Mouse (Mus musculus): Measurements from ENCODE around the gene 1700014D04Rik. TPM values are rescaled to one million over a fixed set of nuclear protein-coding genes. Genes with fewer than 3 reads are reported as not detected.

The 1700014D04Rik gene
- polyA plus RNA-seq, 1 experiment from 2014 or later = 0.04 TPM

- H3K27me3 ChIP-seq (ENCODE audit: low read depth, poor library complexity, severe bottlenecking) = peaks cover 47% of the 10 kb centered on the region
- no peak overlapping the region for H3K4me3 ChIP-seq
- H3K27ac ChIP-seq (replicated peaks) = no peak overlapping the region
- H3K36me3 ChIP-seq = no peaks in the 10 kb centered on the region
- peaks cover 6% of the 10 kb centered on the region; the same call in 1 of the 2 replicates for H3K4me1 ChIP-seq
- WGBS = 93% methylated on average over 8 of the region's 8 CpGs
- DNase-seq (ENCODE audit: low spot score) = no peak
- peaks cover 9% of the 10 kb centered on the region; the same call in 1 of the 2 replicates for H3K9me3 ChIP-seq (replicated peaks)
These were observed 47.4 kb downstream of the 1700014D04Rik start for GRCm38 (mm10) chr13:59699131-59699530.

- no peaks in the 10 kb centered on the region for H3K36me3 ChIP-seq
- DNase-seq (ENCODE audit: low spot score) = no peak
- H3K9me3 ChIP-seq (replicated peaks) = peaks cover 14% of the 10 kb centered on the region
- peaks cover 16% of the 10 kb centered on the region for H3K4me1 ChIP-seq
- H3K27me3 ChIP-seq (ENCODE audit: low read depth, poor library complexity, severe bottlenecking) = peaks cover 49% of the 10 kb centered on the region
- H3K27ac ChIP-seq (replicated peaks) = no peak overlapping the region
- 91% methylated on average over 7 of the region's 7 CpGs for WGBS
- H3K4me3 ChIP-seq = no peak overlapping the region
These were observed 50.8 kb downstream of the 1700014D04Rik start for GRCm38 (mm10) chr13:59695781-59696180.

DNA sequence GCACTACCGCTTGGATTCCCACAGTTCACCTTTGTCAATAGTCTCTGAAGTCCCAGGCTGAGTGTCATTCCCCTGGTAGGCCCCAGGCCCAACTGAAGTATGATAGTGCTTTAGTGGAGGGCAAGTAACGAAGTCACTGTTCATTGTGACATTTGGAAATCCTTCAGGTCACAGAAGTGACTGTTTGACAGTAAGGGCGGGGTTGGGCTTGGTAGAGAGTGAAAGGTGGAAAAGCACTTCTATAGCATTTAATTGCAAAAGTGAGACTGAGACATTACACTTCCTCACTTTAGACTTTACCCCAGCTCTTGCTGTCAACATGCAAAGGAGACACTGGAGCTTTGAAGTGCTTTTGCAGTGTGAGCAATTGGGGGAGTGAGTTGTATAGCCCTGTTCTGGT lies 52.5 kb downstream of the 1700014D04Rik start, which contains the start of gene 4921517D22Rik:
Gene 4921517D22Rik, minus strand, starts transcription at position 101 of the 400 bp plus-strand sequence.
- Histone ChIP-seq H3K4me3 (no peak within 1 kb of the TSS), H3K4me1 (peaks cover 16% of the 10 kb centered on the region), H3K9me3 (replicated peaks) (peaks cover 19% of the 10 kb centered on the region), H3K27me3 (ENCODE audit: low read depth, poor library complexity, severe bottlenecking) (peaks cover 66% of the 10 kb centered on the region), H3K36me3 (no peaks in the 10 kb centered on the region), H3K27ac (replicated peaks) (no peak within 1 kb of the TSS)
- WGBS = 92% methylated on average over 3 of the region's 3 CpGs
- DNase-seq (ENCODE audit: low spot score) = no peak

DNA sequence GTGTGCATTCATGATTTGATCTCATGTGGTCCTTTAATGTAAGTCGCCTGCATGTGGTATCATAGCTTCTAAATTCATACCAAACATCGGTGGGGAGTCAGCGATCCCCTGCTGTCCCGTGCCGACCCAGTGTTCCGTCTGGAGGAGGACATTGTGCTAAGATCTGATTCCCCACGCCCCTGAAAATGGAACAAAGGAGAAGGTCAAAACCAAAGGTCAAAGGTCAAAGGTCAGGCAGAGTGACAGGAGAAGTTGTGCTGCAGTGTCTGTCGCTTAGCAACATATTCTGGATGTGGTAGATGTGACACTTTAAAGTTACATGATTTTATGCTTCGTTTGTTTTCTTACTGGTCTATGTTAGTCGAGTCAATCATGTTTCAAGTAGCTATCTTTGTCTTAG lies 55.1 kb downstream of the 1700014D04Rik start:
- peak; percentile 81 for DNase-seq (ENCODE audit: low spot score)
- peaks cover 19% of the 10 kb centered on the region for H3K9me3 ChIP-seq (replicated peaks)
- no peak overlapping the region; the same call in 1 of the 2 replicates for H3K27ac ChIP-seq (replicated peaks)
- WGBS = 21% methylated on average over 10 of the region's 10 CpGs
- H3K4me1 ChIP-seq = peaks cover 16% of the 10 kb centered on the region
- no peaks in the 10 kb centered on the region for H3K36me3 ChIP-seq
- no peak overlapping the region for H3K4me3 ChIP-seq
- peaks cover 82% of the 10 kb centered on the region for H3K27me3 ChIP-seq (ENCODE audit: low read depth, poor library complexity, severe bottlenecking)

Other genes with a start within 250 kb of the 1700014D04Rik start
- 11.3 and 17.3 TPM in 2 replicates for gene Agtpbp1, start 161.5 kb downstream of the 1700014D04Rik start, polyA plus RNA-seq (2016; fragmentation: Nextera tagmentation; extraction: Ambion mirVana)
- gene Naa35, start 161.5 kb downstream of the 1700014D04Rik start, polyA plus RNA-seq (2016; fragmentation: Nextera tagmentation; extraction: Ambion mirVana) = 109 and 110 TPM in 2 replicates
- 181 and 187 TPM in 2 replicates for gene Golm1, start 70.9 kb downstream of the 1700014D04Rik start, polyA plus RNA-seq (2016; fragmentation: Nextera tagmentation; extraction: Ambion mirVana)
- gene 4921517D22Rik, start 52.6 kb downstream of the 1700014D04Rik start, polyA plus RNA-seq (2016; fragmentation: Nextera tagmentation; extraction: Ambion mirVana) = not detected in 2 replicates
- 0.02 TPM in 1 of 2 replicates, not detected in the other for gene Spata31d1a, start 36.4 kb downstream of the 1700014D04Rik start, polyA plus RNA-seq (2016; fragmentation: Nextera tagmentation; extraction: Ambion mirVana)
- gene Spata31d1b, start 34.5 kb downstream of the 1700014D04Rik start, polyA plus RNA-seq (2016; fragmentation: Nextera tagmentation; extraction: Ambion mirVana) = 0.02 TPM in 1 of 2 replicates, not detected in the other
- gene Spata31d1d, start 15.0 kb downstream of the 1700014D04Rik start, polyA plus RNA-seq (2016; fragmentation: Nextera tagmentation; extraction: Ambion mirVana) = not detected in 2 replicates
- 103 and 110 TPM in 2 replicates for gene Isca1, start 23.1 kb upstream of the 1700014D04Rik start, polyA plus RNA-seq (2016; fragmentation: Nextera tagmentation; extraction: Ambion mirVana)
- not detected in 2 replicates for gene Gm49354, start 35.5 kb upstream of the 1700014D04Rik start, polyA plus RNA-seq (2016; fragmentation: Nextera tagmentation; extraction: Ambion mirVana)
- 34.8 and 44.6 TPM in 2 replicates for gene Tut7, start 76.4 kb upstream of the 1700014D04Rik start, polyA plus RNA-seq (2016; fragmentation: Nextera tagmentation; extraction: Ambion mirVana)

Measured in midbrain, embryonic 10.5 days (tissue).